Mouse (Mus musculus): Measurements from ENCODE around the gene Smoc2. TPM values are rescaled to one million over a fixed set of nuclear protein-coding genes. Genes with fewer than 3 reads are reported as not detected.

Smoc2 gene
- polyA plus RNA-seq, 1 experiment from 2014 or later = 121 TPM

DNA sequence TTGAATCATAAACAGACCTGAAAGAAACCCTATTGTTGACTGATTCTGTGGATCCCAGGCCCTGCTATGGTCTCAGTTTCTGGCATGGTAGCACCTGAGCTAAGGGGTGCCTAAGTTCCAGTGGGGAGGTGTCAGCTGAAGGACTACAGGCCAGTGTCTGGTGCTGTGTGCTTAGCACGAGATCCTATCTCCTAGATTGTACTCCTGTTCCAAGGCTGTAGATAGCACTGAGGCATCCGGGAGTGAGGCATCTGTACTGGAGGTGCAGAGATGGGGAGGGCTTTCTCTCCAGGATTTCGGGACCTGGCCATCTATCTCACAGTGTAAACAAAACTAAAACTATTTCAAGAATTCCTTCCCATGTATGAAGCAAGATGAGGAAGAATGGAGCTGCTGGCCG is 38.1 kb downstream of the Smoc2 start:
- H3K27me3 ChIP-seq (replicated peaks) = no peaks in the 10 kb centered on the region
- no peak overlapping the region for H3K9ac ChIP-seq
- no peak overlapping the region for H3K4me3 ChIP-seq (replicated peaks)
- WGBS = 34% methylated on average over 4 of the region's 4 CpGs
- no peaks in the 10 kb centered on the region for H3K36me3 ChIP-seq
- no peak overlapping the region for H3K27ac ChIP-seq
- ATAC-seq (ENCODE audit: insufficient read depth, low FRiP score, low read depth) = no peak
- no peaks in the 10 kb centered on the region for H3K9me3 ChIP-seq
- no peak overlapping the region for H3K4me2 ChIP-seq
- H3K4me1 ChIP-seq = no peaks in the 10 kb centered on the region

DNA sequence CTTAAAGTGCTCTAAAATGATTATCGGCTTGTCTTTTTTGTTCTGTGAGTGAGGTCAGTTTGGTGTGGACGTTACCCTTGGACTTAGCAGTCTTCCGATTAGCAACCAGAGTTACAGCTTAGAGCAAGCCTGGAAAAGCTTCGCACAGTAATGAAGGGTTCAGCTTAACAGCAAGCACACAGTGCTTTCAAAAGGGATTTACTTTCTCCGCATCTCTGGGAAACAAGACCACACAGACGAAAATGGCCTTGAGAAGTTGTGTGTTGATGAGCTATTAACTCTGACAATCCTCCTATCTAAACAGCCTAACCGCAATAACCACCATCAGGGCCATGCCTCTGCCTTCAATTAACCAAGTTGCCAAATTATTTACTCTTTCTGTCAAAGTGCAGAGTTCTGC is 46.9 kb downstream of the Smoc2 start:
- H3K4me1 ChIP-seq = no peaks in the 10 kb centered on the region
- H3K4me2 ChIP-seq = no peak overlapping the region
- H3K36me3 ChIP-seq = no peaks in the 10 kb centered on the region
- no peaks in the 10 kb centered on the region for H3K27me3 ChIP-seq (replicated peaks)
- 52% methylated on average over 7 of the region's 7 CpGs for WGBS
- H3K9ac ChIP-seq = no peak overlapping the region
- no peak overlapping the region for H3K27ac ChIP-seq
- no peaks in the 10 kb centered on the region for H3K9me3 ChIP-seq
- no peak for ATAC-seq (ENCODE audit: insufficient read depth, low FRiP score, low read depth)
- no peak overlapping the region for H3K4me3 ChIP-seq (replicated peaks)

DNA sequence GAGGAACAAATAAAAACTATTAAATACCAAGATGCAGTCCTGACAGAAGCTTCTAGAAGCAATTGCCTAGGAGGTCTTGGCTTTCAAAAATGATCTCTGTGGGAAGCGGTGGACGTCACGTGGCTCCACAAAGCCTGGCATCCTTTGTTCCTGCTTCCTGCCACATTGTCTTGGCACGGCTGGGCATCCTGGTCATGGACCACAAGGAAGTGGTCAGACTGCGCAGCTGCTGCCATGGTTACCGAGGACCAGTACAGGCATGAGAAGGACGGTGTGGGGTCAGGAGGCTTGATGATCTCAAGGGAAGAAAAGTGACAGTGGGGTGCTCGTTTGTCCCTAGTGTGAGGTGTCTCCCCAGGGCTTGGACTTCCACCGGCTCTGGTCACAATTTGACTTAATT is 48.7 kb downstream of the Smoc2 start:
- no peak overlapping the region for H3K4me2 ChIP-seq
- no peak overlapping the region for H3K9ac ChIP-seq
- H3K27ac ChIP-seq = no peak overlapping the region
- H3K27me3 ChIP-seq (replicated peaks) = no peaks in the 10 kb centered on the region
- no peaks in the 10 kb centered on the region for H3K36me3 ChIP-seq
- H3K4me1 ChIP-seq = no peaks in the 10 kb centered on the region
- H3K4me3 ChIP-seq (replicated peaks) = no peak overlapping the region
- H3K9me3 ChIP-seq = no peaks in the 10 kb centered on the region
- 78% methylated on average over 9 of the region's 9 CpGs for WGBS
- no peak for ATAC-seq (ENCODE audit: insufficient read depth, low FRiP score, low read depth)

DNA sequence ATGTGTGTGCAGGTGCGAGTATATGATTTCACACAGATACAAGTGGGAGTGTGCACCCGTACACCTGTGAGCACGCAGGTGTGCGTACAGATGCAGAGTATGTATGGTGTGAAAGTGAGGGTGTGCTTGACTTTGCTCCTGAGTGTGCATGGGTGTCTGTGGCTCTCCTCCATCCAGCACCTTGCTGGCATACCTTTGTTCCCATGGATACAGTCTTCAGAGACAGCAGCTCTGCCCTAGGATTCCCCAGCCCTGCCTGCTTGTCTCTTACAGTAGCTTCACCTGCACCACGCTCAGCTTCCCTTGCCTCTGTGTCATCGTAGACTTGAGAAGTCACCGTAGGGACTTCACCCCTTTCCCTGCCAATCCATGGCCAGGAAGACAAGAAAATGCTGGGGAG is 51.2 kb downstream of the Smoc2 start:
- no peak overlapping the region for H3K27ac ChIP-seq
- 85% methylated on average over 7 of the region's 7 CpGs for WGBS
- no peak overlapping the region for H3K4me3 ChIP-seq (replicated peaks)
- H3K4me1 ChIP-seq = no peaks in the 10 kb centered on the region
- no peaks in the 10 kb centered on the region for H3K27me3 ChIP-seq (replicated peaks)
- no peak overlapping the region for H3K4me2 ChIP-seq
- H3K9ac ChIP-seq = no peak overlapping the region
- H3K36me3 ChIP-seq = no peaks in the 10 kb centered on the region
- H3K9me3 ChIP-seq = no peaks in the 10 kb centered on the region
- ATAC-seq (ENCODE audit: insufficient read depth, low FRiP score, low read depth) = no peak

DNA sequence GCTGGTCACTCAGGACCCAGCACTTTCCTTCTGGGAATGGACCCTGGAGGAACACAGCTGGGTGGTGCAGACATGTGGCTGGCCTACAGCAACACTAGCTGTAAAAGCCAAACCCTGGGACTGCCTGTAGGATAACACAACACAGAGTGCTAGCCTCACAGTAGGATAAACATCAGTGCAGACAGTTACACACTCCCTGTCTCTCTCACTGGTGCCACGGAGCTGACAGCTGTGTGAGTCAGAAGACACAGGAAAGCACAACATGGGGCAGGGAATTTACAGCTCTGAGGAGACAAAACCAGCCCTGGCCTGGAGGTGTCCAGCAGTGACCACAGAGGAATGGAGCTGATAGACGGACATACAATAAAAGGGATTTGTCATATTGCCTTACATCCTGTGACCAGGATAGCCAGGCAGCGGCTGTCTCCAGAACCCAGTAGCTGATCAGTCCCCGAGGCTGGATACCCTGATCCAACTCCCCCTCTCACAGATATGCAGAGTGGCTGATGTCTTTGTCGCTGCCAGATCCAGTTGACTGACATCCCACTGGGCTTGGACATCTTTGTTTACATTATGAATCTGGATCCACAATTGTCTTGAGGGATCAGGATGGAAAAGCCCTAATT is 60.7 kb downstream of the Smoc2 start:
- WGBS = 53% methylated on average over 5 of the region's 5 CpGs
- no peak overlapping the region for H3K27ac ChIP-seq
- ATAC-seq (ENCODE audit: insufficient read depth, low FRiP score, low read depth) = no peak

GRCm38 (mm10) chr17:14340736-14341135 is 61.4 kb downstream of the Smoc2 start:
- no peak overlapping the region for H3K9ac ChIP-seq
- H3K36me3 ChIP-seq = no peaks in the 10 kb centered on the region
- no peak overlapping the region for H3K4me2 ChIP-seq
- H3K4me3 ChIP-seq (replicated peaks) = no peak overlapping the region
- no peaks in the 10 kb centered on the region for H3K4me1 ChIP-seq
- H3K27me3 ChIP-seq (replicated peaks) = no peaks in the 10 kb centered on the region
- WGBS = 85% methylated on average over 2 of the region's 2 CpGs
- no peaks in the 10 kb centered on the region for H3K9me3 ChIP-seq
- H3K27ac ChIP-seq = no peak overlapping the region
- ATAC-seq (ENCODE audit: insufficient read depth, low FRiP score, low read depth) = no peak

More for the DNA sequence above, 60.7 kb downstream of the Smoc2 start:
- Histone ChIP-seq H3K4me2 (no peak overlapping the region), H3K27me3 (replicated peaks) (no peaks in the 10 kb centered on the region), H3K9ac (no peak overlapping the region), H3K9me3 (no peaks in the 10 kb centered on the region), H3K4me3 (replicated peaks) (no peak overlapping the region), H3K36me3 (no peaks in the 10 kb centered on the region), H3K4me1 (no peaks in the 10 kb centered on the region)

- Histone ChIP-seq H3K27me3 (replicated peaks) (no peaks in the 10 kb centered on the region), H3K36me3 (no peaks in the 10 kb centered on the region), H3K4me3 (replicated peaks) (no peak overlapping the region), H3K9ac (no peak overlapping the region), H3K9me3 (no peaks in the 10 kb centered on the region), H3K27ac (no peak overlapping the region), H3K4me1 (no peaks in the 10 kb centered on the region), H3K4me2 (no peak overlapping the region)
- 51% methylated on average over 8 of the region's 8 CpGs for WGBS
- ATAC-seq (ENCODE audit: insufficient read depth, low FRiP score, low read depth) = no peak
Observed at GRCm38 (mm10) chr17:14342511-14342910, 63.2 kb downstream of the Smoc2 start.

DNA sequence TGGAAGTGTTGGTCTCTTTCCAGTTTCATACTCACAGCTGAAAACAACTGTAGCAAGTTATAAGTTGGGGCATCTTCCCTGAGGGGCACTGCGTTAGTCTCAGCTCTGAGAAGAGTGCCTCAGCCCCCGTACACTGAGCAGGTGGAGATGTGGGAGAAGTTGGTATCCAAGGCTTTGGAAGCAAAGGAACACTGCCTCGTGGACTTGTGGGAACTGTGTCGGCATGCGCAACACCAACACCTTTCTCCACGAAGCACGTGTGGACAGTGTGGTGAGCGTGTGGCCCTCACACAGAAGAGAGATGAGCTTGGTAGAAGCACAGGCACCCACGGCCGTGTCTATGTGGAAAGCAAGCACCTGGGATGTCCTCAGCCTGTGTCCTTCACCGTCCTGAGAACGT is 64.1 kb downstream of the Smoc2 start:
- Histone ChIP-seq H3K4me2 (no peak overlapping the region), H3K9ac (no peak overlapping the region), H3K27me3 (replicated peaks) (no peaks in the 10 kb centered on the region), H3K4me3 (replicated peaks) (no peak overlapping the region), H3K4me1 (no peaks in the 10 kb centered on the region), H3K27ac (no peak overlapping the region), H3K36me3 (no peaks in the 10 kb centered on the region), H3K9me3 (no peaks in the 10 kb centered on the region)
- WGBS = 94% methylated on average over 12 of the region's 12 CpGs
- ATAC-seq (ENCODE audit: insufficient read depth, low FRiP score, low read depth) = no peak

DNA sequence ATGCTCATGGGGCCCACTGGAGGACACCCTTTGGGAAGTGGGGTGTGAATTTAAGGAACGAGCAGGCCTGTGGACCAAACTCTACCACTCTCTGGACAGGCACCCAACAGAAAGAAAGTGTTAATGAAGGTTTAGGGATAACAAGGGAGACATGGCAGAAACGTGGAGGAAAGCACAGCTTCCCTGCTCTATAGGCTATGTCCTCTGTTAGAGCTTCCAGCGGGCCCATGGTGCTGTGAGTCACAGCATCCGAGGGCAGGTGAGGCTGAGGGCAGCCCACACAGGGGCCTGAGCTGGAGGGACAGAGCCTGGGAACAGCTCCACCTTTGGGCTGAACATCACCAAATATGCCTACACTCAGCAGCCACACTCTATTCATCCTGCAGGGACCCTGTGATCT is 66.2 kb downstream of the Smoc2 start:
- Histone ChIP-seq H3K9me3 (no peaks in the 10 kb centered on the region), H3K4me2 (no peak overlapping the region), H3K36me3 (no peaks in the 10 kb centered on the region), H3K4me1 (no peaks in the 10 kb centered on the region), H3K27me3 (replicated peaks) (no peaks in the 10 kb centered on the region), H3K4me3 (replicated peaks) (no peak overlapping the region), H3K27ac (no peak overlapping the region), H3K9ac (no peak overlapping the region)
- 77% methylated on average over 4 of the region's 4 CpGs for WGBS
- no peak for ATAC-seq (ENCODE audit: insufficient read depth, low FRiP score, low read depth)

GRCm38 (mm10) chr17:14346891-14347290 is 67.6 kb downstream of the Smoc2 start:
- 80% methylated on average over 3 of the region's 3 CpGs for WGBS
- no peak for ATAC-seq (ENCODE audit: insufficient read depth, low FRiP score, low read depth)
- Histone ChIP-seq H3K27ac (no peak overlapping the region), H3K27me3 (replicated peaks) (no peaks in the 10 kb centered on the region), H3K9ac (no peak overlapping the region), H3K4me1 (no peaks in the 10 kb centered on the region), H3K4me2 (no peak overlapping the region), H3K4me3 (replicated peaks) (no peak overlapping the region), H3K36me3 (no peaks in the 10 kb centered on the region), H3K9me3 (no peaks in the 10 kb centered on the region)

DNA sequence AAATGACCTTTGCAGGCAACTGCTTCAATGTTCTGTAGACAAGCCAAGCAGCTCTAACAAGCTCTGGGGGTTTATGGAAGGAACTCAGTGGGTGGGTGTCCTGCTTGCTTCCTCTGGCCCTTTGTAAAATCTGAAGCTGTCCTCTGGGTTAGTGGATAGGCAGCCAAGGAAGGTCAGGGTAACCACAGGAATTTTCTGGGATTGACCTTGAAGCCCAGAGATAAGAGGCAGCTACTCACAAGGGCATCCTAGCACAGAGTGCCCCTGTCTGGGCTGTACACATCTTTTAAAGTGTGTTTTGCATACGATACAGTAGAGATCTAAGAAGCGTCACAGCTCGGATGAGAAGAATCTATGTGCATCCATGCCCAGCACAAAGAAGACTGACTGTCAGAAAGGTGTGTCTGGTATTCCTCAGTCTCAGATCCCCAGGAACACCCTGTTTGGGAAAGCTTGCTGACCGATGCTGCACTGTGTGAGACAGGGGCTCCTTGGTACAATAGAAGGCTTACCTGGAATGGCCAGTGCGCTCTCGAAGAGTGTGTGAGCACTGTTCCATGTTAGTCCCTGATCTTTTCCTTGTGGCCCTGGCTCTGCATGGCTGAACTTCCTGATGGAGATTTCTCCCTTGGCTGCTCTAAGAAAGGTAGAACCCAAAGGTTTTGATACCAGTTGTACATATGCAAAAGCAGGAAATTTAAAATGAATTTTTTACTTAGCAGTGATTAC is 69.9 kb downstream of the Smoc2 start:
- H3K27ac ChIP-seq = no peak overlapping the region
- 85% methylated on average over 6 of the region's 6 CpGs for WGBS
- peaks cover 4% of the 10 kb centered on the region; the same call in 1 of the 2 replicates for H3K36me3 ChIP-seq
- no peaks in the 10 kb centered on the region for H3K27me3 ChIP-seq (replicated peaks)
- H3K9ac ChIP-seq = no peak overlapping the region
- H3K4me2 ChIP-seq = no peak overlapping the region
- H3K4me3 ChIP-seq (replicated peaks) = no peak overlapping the region
- H3K4me1 ChIP-seq = no peaks in the 10 kb centered on the region
- H3K9me3 ChIP-seq = no peaks in the 10 kb centered on the region
- no peak for ATAC-seq (ENCODE audit: insufficient read depth, low FRiP score, low read depth)

DNA sequence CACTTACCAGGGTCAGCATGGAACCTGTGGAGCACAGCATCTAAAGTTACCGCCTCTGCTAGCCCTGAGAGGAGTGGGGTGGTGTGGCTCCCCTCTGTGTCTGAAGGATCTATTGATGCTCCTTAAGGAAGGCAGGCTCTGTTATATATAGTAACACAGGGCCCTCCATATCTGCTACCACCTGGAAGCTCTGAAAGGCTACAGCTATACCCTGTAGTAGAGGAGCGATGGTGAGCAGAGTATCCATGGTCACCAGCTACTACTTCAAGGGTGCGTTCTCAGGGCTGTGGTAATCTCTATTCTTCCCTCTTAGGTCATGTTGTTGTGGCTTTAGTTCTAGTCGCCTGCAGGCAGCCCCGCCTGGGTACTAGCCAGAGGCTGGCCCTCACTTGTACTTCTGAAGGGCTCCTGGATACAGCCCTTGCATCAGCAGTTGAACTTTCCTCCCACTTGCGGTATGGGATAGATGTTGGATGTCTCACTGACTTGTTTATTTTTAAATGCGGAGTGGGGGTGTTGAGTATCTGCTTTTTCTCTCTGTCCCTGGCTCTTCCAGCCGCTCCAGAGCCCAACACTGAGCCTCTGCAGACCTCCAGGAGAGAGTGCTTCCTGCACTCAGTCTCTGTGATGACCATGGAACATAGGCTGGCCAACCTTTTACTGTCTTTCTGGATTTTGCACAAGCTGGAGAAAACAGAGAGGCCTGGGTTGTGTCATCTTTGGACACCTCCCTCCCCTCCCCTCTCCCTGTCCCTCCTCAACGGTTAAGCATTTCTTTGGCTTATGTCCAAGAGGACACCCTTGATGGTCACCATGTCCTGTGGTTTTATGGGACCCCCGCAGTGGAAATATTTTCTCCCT is 74.1 kb downstream of the Smoc2 start:
- Histone ChIP-seq H3K4me2 (no peak overlapping the region), H3K36me3 (peaks cover 4% of the 10 kb centered on the region; the same call in 1 of the 2 replicates), H3K9me3 (no peaks in the 10 kb centered on the region), H3K4me1 (no peaks in the 10 kb centered on the region), H3K4me3 (replicated peaks) (no peak overlapping the region), H3K9ac (no peak overlapping the region), H3K27ac (peak overlapping the region; percentile 14; the same call in 1 of the 2 replicates), H3K27me3 (replicated peaks) (no peaks in the 10 kb centered on the region)
- peak; percentile 83 for ATAC-seq (ENCODE audit: insufficient read depth, low FRiP score, low read depth)
- 56% methylated on average over 10 of the region's 10 CpGs for WGBS

Measured in stomach, embryonic 15.5 days (tissue).